Mouse (Mus musculus): Measurements from ENCODE around the gene Zfp219.

Gene Zfp219

GRCm38 (mm10) chr14:52019051-52019589 is 1.4 kb downstream of the Zfp219 start:
- in situ Hi-C loops (cut with MboI; ENCODE audit: low sequenced_read_pairs): no loop called here

- in situ Hi-C loops (cut with MboI; ENCODE audit: low sequenced_read_pairs): no loop called here
These were observed 2.1 kb downstream of the Zfp219 start for GRCm38 (mm10) chr14:52018248-52019050.

GRCm38 (mm10) chr14:52017662-52018061 is 2.9 kb downstream of the Zfp219 start:
- in situ Hi-C loops (cut with MboI; ENCODE audit: low sequenced_read_pairs): no loop called here

- in situ Hi-C loops (cut with MboI; ENCODE audit: low sequenced_read_pairs): no loop called here
These were observed 3.7 kb downstream of the Zfp219 start for GRCm38 (mm10) chr14:52016625-52017405.

- in situ Hi-C loops (cut with MboI; ENCODE audit: low sequenced_read_pairs): no loop called here
These were observed 5.0 kb downstream of the Zfp219 start, which contains the start of gene Tmem253 for GRCm38 (mm10) chr14:52015445-52016100. TSS of gene Tmem253 (plus strand) at chr14:52015658.

GRCm38 (mm10) chr14:52014761-52015311 is 5.7 kb downstream of the Zfp219 start:
- in situ Hi-C loops (cut with MboI; ENCODE audit: low sequenced_read_pairs): no loop called here

- in situ Hi-C loops (cut with MboI; ENCODE audit: low sequenced_read_pairs): no loop called here
These were observed 6.2 kb downstream of the Zfp219 start for GRCm38 (mm10) chr14:52014271-52014760.

- in situ Hi-C loops (cut with MboI; ENCODE audit: low sequenced_read_pairs): no loop called here
These were observed 6.7 kb downstream of the Zfp219 start for GRCm38 (mm10) chr14:52013771-52014219.

- in situ Hi-C loops (cut with MboI; ENCODE audit: low sequenced_read_pairs): no loop called here
These were observed 7.4 kb downstream of the Zfp219 start for GRCm38 (mm10) chr14:52013021-52013610.

- in situ Hi-C loops (cut with MboI; ENCODE audit: low sequenced_read_pairs): no loop called here
These were observed 8.0 kb downstream of the Zfp219 start for GRCm38 (mm10) chr14:52012553-52012952.

- in situ Hi-C loops (cut with MboI; ENCODE audit: low sequenced_read_pairs): no loop called here
These were observed 8.4 kb downstream of the Zfp219 start for GRCm38 (mm10) chr14:52012085-52012484.

- in situ Hi-C loops (cut with MboI; ENCODE audit: low sequenced_read_pairs): no loop called here
These were observed 8.8 kb downstream of the Zfp219 start for GRCm38 (mm10) chr14:52011683-52012082.

- in situ Hi-C loops (cut with MboI; ENCODE audit: low sequenced_read_pairs): no loop called here
These were observed 10.0 kb downstream of the Zfp219 start for GRCm38 (mm10) chr14:52010446-52011111.

GRCm38 (mm10) chr14:52009841-52010240 is 10.7 kb downstream of the Zfp219 start:
- in situ Hi-C loops (cut with MboI; ENCODE audit: low sequenced_read_pairs): loop anchor here (5.0 kb wide), 1 partner anchor 103 kb away; no protein-coding TSS in a partner anchor

- in situ Hi-C loops (cut with MboI; ENCODE audit: low sequenced_read_pairs): loop anchor here (5.0 kb wide), 1 partner anchor 102 kb away; no protein-coding TSS in a partner anchor
These were observed 11.2 kb downstream of the Zfp219 start for GRCm38 (mm10) chr14:52009361-52009760.

- in situ Hi-C loops (cut with MboI; ENCODE audit: low sequenced_read_pairs): loop anchor here (5.0 kb wide), 1 partner anchor 101 kb away; no protein-coding TSS in a partner anchor
These were observed 12.0 kb downstream of the Zfp219 start for GRCm38 (mm10) chr14:52008321-52009203.

GRCm38 (mm10) chr14:52006771-52007170 is 13.8 kb downstream of the Zfp219 start:
- in situ Hi-C loops (cut with MboI; ENCODE audit: low sequenced_read_pairs): loop anchor here (5.0 kb wide), 1 partner anchor 99 kb away; no protein-coding TSS in a partner anchor

- in situ Hi-C loops (cut with MboI; ENCODE audit: low sequenced_read_pairs): loop anchor here (5.0 kb wide), 1 partner anchor 99 kb away; no protein-coding TSS in a partner anchor
These were observed 14.3 kb downstream of the Zfp219 start for GRCm38 (mm10) chr14:52006241-52006640.

Data from CH12F3 (cell line).